Mouse (Mus musculus): ENCODE results near the gene Apoc4. TPM values are rescaled to one million over a fixed set of nuclear protein-coding genes. Genes with fewer than 3 reads are reported as not detected.

The Apoc4 gene
- total RNA-seq, 1 experiment from 2014 or later, result not detected

DNA sequence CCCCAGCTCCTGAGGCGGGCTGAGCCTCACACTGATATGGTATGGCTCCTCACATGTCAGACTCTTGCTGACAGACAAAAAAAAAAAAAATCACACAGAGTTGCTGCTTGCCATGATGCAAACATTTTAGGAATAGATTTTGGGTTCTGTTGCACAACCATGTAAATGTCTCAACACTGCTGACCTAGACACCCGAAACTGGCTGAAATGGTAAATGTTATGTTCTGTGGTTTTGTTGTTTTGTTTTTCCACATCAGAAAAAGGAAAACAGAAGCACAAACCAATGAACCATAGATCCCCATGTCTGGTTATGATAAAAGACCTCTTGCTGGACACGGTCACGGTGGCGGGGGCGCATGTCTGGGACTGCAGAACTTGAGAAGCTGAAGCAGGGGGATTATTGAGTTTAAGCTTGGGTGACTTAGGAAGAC lies 2.5 kb upstream of the Apoc4 start:
- ATAC-seq (replicated peaks; ENCODE audit: low read depth, poor library complexity, severe bottlenecking), result peak; percentile 61

DNA sequence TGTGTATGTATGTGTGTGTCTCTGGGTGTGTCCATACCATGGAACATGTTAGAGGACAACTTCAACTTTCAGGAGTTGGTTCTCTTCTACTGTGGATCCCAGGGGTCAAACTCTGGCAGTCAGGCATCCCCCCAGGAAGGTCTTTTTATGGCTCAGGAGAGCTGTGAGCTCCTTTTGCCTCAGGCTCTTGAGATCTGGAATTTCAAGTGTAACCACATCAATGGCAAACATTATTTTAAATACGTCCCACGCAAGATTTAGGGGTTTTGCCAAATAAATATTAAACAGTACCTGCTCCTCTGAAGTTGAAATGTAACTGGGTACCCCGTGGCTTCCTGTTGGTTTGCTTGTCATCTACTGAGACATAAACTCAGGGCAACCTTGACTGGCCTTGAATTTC lies 1.7 kb upstream of the Apoc4 start:
- ATAC-seq (replicated peaks; ENCODE audit: low read depth, poor library complexity, severe bottlenecking), result no peak

DNA sequence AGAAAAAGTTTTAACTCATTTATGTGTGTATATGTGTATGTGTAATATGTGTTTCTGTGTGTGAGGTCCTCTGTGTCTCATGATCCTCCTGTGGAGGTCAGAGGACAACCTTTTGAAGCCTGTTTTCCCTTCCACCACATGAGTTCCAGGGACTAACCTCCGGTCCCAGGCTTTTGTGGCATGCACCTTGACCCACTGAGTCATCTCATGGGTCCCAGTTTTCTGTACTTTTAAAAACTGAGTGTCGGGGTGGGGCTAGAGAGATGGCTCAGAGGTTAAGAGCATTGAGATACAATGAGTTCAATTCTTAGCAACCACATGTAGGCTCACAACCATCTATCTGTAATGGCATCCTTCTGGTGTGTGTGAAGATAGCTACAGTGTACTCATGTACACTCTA lies 577 bp downstream of the Apoc4 start:
- no peak for ATAC-seq (replicated peaks; ENCODE audit: low read depth, poor library complexity, severe bottlenecking)

DNA sequence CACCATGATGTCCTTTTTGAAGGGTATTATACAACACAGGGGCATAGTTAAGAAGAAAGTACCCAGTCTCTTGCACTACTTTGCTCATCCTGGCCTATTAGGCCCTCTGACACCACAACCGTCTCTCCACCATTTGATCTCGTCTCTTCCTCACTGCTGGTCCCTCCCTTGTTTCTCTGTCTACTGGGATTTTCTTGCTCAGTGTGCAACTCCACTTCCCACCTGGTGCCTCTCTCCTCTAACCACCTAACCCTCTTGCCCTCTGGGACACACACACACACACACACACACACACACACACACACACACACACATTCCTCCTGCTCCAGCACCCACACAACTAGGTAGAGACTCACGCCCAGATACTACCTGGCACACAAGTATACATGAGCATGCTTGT lies 2.4 kb downstream of the Apoc4 start:
- no peak for ATAC-seq (replicated peaks; ENCODE audit: low read depth, poor library complexity, severe bottlenecking)

DNA sequence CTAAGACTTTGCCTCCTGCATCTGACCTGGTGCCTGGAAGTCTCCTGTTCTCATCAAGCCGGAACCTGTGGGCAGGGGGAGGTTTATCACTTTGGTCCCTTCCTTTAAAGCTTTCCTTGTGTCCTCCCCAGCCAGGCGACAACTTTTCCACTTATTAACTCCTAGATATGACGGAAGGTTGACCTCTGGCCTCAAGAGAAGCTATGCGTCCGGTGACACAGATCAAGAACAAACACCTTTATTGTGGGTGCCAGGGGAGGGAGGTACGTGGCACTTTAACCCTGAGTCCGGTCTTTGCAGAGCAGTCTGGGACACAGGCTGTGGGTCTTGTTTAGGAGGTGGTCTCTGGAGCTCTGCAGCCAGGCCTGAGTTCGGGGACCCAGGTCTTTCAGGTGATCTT lies 3.4 kb downstream of the Apoc4 start, which contains the start of gene Apoc2:
Gene Apoc2 (minus strand): TSS at position 70 of the 400 bp plus-strand sequence.
- no peak for ATAC-seq (replicated peaks; ENCODE audit: low read depth, poor library complexity, severe bottlenecking)

DNA sequence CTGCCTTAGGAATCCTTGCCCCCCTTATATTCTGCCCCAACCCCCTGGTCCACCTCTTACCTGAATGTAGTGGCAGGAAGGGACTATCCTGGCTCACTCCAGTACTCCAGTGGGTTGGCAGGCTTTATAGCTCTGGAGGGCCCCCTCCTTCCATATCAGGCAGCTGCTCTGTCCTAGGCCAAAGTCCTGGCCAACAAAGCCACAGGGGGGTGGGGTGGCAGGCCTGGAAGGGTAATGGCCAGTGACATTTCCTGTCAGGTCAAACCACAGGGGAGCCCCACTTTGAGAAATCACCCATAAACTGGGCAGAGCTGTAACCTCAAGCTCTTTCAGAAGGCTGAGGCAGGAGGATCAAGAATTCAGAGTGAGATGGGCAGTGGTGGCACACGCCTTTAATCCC lies 4.6 kb downstream of the Apoc4 start:
- no peak for ATAC-seq (replicated peaks; ENCODE audit: low read depth, poor library complexity, severe bottlenecking)

DNA sequence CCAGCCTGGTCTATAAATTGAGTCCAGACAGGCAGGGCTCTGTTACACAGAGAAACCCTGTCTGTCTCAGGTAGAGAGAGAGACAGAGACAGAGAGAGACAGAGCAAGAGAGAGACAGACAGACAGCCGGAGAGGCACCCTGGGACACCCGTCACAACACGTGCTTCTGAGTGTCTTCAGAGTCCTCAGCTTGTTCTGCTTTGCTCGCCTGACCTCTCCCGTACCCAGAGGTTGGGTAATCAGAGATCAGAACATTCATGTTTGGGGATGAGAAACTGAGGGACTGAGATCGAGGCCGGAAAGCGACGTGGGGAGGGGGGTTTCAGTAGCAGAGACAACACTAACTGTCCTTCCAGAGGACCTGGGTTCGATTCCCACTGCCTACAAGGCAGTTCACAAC lies 5.5 kb downstream of the Apoc4 start:
- no peak for ATAC-seq (replicated peaks; ENCODE audit: low read depth, poor library complexity, severe bottlenecking)

DNA sequence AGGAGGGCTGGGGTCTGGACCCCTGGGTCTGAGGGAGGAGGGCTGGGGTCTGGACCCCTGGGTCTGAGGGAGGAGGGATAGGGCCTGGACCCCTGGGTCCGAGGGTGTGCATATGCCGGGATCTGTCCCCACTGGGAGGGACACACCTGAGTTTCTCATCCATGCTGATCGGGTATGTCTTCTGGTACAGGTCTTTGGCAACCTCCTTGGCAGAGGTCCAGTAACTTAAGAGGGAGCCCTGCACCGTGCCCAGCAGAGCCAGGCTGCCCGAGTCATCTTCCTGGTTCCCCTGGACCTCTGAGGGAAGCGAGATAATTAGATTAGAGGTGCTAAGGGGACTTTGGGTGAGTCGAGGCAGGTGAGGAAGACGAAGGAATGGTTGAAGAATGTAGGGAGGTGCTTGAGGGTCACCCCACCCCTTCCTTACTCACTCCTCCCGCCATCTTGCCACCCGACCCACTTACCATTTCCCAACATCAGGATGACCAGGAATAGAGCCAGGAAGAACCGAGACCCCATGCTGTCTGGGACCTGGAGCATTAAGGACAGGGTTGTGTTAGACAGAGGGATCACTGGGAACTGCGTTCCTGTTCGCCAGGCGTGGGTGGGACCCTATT lies 8.1 kb downstream of the Apoc4 start:
- no peak for ATAC-seq (replicated peaks; ENCODE audit: low read depth, poor library complexity, severe bottlenecking)

DNA sequence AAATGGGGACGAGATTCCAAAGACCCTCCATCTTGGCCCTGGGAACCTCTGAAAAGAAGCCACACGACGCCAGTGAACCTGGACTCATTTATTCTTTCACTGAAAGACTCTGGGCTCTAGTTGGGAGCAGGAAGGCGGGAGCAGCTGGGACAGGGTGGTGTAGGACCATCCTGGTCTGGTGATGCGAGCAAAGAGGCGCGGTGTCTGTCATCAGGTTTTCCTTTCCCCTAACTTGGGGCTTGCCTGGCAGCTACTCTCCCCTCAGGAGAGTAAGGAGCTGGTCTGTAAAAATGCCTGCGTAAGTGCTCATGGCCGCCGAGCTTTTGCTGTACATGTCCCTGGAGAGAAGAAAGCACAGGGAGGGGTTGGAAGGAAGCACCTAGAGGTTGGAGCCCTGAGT lies 9.8 kb downstream of the Apoc4 start:
- no peak for ATAC-seq (replicated peaks; ENCODE audit: low read depth, poor library complexity, severe bottlenecking)

DNA sequence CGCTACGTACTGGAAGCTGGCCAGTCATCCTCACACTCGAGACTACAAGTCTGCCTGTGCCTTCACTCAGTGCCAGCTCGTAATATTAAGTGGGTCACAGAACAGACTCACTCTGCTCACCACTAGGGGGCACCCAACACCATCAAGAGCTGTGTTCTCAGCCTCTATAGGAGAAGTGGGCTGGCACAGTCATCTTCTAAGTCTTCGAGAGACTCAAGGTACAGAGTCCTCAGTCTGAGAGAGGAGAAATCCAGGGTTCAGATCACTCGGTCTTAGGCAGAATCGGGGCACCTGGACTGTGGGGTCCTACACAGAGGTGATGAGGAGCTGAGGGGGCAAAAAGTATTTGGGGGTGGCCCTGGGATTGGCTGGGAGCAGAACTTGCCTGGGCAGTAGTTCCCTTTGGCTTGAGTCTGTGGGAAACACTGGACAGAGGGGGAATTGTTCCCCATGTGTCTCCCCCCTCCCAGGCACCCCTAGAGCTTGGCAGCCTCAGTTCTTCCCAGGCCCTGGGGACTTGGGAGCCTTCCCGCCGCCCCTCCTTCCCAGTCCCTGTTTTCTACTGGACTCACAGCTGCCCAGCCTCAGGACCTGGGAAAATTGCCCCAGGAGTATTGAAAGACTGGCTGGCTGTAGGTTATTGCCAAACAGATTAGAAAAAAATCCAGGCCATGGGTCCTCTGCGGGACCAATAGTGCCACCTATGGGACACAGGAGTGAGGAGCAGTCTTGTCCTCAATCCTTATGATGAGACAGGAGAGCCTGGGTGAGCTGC lies 12.1 kb downstream of the Apoc4 start:
- ATAC-seq (replicated peaks; ENCODE audit: low read depth, poor library complexity, severe bottlenecking), result peak; percentile 68

DNA sequence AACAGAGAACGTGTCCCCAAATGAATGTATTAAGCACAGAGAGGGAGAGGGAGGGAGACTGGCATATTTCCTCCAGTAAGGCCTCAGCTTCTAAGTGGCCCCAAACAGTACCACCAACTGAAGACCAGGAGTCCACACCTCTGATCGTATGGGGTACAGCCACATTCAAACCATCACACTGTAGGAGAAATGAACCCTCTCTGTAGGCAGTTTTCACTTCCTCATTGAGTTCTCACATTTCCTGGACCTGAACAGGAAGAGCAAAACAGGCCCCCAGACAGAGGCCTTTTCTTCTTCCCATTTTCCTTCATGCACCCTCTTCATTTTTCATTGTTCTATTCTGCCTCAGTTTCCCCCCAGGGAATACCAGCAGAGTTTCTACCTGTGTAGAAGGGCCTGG lies 13.8 kb downstream of the Apoc4 start:
- ATAC-seq (replicated peaks; ENCODE audit: low read depth, poor library complexity, severe bottlenecking), result no peak

DNA sequence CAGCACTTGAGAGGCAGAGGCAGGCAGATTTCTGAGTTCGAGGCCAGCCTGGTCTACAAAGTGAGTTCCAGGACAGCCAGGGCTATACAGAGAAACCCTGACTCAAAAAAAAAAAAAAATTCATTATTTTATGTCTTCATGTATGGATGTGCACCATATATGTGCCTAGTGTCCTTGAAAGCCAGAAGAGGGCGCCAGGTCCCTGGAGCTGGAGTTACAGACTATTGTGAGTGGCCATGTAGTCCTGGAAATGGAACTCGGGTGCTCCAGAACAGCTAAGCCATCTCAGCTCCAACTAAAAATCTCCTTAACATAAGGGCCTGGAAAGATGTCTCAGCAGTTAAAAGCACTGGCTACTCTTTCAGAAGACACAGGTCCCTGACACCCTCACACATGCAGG lies 14.5 kb downstream of the Apoc4 start:
- ATAC-seq (replicated peaks; ENCODE audit: low read depth, poor library complexity, severe bottlenecking), result no peak

DNA sequence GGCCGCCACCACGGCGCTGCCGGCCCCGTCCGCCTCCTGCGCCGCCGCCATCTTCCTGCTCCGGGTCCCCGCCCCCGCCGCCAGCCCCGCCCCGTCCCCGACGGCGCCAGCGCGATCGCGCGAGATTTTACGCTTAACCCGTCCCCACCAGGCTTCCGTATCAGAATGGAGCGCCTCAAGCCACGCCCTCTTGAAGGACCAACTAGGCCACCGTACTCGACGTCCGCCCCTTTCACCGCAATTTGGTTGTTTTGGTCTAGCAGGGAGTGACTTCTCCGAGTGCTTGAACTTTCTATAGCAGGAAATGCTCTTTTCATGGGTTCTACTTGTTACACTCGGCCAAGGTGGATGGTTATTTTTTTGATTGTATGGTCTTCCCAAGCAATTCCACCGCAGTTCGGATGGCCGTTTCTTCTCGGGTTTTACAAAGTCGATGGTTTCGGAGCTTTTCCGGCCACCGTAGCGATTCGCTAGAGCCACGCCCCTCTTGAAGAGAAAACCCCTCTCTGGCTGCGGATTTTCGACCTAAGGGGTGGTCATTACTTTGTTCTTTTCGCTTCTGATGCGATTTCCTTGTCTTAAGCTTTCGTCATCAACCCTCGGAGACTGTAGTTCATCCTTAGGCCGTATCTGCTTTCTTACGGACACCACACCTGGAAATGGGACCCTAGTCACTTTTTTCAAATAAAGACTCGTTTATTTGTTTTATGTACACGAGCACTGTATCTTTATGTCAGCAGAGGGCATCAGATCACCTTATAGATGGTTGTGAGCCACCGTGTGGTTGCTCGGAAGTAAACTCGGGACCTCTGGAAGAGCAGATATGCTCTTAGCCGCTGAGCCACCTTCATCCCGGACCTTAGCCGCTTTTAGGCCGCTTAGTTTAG lies 16.1 kb downstream of the Apoc4 start, which contains the start of gene Clptm1:
Gene Clptm1 (minus strand): TSS at position 79 of the 887 bp plus-strand sequence.
- ATAC-seq (replicated peaks; ENCODE audit: low read depth, poor library complexity, severe bottlenecking), result peak; percentile 71

DNA sequence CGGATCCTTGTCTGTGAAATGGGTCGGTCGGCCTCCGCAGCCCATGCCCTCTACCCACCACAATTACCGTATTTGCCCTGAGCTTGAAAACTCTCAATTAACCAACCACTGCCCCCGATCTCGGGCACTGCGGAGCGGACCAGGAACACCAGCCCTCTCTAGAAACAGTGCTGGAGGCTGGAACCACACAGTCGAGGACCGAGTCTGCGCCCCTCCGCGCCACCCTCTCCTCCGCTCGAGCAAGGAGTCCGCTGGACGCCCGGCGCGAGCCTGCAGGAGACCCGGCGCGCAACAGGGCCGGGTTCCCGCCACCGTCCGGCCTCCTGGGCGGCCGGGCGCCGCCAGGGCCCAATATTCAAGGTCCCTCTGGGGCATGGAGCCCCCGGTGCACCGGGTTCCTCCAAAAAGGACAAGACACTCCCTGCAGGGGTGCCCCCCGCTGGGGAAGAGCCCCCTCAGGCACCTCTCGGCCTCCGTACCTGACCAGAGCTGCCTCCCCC lies 16.8 kb downstream of the Apoc4 start:
- peak; percentile 1; the same call in 1 of the 2 replicates for ATAC-seq (replicated peaks; ENCODE audit: low read depth, poor library complexity, severe bottlenecking)

DNA sequence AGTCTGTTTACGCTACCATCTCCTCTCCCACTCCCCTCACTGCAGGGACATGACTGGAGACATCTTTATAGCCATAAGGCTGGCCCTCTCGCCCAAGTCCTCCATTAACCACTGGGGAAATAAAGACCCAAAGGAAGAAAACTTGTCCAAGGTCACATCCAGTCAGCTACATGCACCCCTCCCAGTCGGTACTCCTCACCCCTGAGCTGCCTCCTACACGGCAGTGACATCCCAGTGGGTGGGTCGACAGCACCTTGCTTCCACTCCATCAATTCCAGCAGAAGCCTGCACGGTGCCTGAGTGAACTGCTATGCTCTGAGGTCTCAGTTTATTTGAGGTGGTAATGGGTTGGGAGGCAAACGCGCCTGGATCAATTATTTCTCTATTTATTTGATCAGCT lies 17.3 kb downstream of the Apoc4 start:
- ATAC-seq (replicated peaks; ENCODE audit: low read depth, poor library complexity, severe bottlenecking), result no peak

DNA sequence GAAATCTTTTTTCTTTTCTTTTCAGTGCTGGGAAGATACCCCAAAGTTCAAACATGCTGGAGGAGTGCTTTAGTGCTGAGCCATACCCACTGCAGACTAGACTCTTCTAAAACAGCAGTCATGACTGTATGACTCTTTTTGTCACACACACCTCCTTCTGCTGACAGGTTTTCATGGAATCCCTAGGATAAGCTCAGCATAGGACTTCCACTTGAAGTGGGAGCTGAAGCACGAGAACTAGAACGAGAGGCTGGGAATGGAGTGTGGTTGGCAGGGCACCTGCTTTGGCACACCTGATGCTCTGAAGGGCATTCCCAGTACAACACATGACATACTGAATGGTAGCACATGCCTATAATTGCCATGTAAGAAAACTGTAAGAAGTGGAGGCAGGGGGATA lies 28.7 kb downstream of the Apoc4 start:
- no peak for ATAC-seq (replicated peaks; ENCODE audit: low read depth, poor library complexity, severe bottlenecking)

DNA sequence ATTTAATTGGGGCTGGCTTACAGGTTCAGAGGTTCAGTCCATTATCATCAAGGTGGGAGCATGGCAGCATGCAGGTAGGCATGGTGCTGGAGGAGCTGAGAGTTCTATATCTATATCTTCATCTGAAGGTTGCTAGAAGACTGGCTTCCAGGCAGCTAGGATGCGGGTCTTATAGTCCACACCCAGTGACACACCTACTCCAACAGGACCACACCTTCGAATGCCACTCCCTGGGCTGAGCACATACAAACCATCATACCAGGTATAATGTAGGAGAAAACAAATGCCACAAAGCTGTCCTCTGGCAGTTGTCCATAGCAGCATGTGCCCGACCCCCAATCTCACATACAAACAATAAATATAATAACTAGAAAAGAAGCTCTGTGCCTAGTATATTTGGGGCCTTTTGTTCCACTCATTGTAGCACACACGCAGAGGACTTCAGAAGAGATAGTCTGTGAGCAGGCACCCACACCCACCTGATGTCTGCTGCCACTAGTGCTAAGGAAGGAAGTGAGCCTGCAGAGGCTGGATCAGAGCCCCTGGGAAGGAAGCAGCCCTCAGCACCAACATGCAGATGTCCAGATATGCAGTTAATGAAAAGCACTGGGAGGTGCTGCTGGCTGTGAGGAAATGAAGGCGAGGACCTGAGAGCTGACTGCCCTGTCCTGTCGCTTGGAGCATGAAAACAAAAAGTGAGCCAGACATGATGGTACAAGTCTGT lies 30.1 kb downstream of the Apoc4 start:
- peak; percentile 47; the same call in 1 of the 2 replicates for ATAC-seq (replicated peaks; ENCODE audit: low read depth, poor library complexity, severe bottlenecking)

DNA sequence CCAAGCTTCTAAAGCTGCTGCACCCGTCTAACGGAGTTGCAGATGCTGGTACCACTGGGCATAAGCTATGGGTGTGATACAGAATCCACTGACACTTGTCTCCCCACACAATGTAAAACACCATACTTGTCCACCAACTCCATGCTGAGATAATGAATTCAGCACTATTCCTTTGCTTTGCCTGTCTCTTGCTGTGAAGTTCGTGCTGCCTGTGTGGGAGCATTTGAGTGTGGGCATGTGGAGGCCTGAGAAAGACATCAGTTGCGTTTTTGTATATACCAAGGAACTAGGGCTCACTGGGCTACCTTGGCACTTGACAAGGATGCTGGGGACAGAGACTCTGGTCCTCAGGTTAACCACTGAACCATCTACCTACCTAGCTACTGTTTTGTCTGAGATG lies 40.1 kb downstream of the Apoc4 start:
- no peak for ATAC-seq (replicated peaks; ENCODE audit: low read depth, poor library complexity, severe bottlenecking)

DNA sequence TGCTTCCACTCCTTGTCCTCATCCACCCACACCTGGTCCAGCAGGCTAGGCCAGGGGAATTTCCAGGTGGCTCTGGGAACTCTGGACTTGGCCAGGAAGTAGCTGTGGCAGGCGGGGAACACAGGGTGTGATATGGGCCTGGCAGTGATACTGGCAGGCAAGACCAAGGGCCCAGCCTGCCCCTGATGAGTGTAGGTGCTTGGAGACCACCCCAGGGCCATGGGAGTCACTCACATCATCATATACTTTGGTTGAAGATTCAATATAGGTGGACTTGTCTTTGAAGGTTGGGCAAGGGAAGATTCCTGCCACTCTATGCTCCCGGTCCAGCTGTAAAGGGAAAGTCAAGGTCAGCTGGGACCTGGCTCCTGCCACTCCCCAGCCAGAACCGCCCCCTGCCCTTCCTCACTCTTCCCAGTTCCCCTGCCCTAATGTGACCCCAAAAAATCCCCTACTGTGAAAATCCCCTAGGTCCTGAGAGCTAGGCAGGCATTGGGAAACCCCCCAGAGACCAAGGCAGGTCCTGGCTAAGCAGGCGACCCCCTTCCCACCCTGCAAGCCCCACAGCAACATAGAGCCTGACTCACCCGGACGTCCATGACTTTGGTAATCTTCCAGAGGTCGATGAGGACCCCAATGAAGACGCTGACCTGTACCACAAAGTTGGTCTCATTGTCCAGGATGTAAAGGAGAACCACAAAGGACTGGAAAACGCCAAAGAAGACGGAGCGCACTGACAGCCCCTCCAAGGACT lies 46.0 kb downstream of the Apoc4 start:
- ATAC-seq (replicated peaks; ENCODE audit: low read depth, poor library complexity, severe bottlenecking), result no peak
